Mouse (Mus musculus) liver, adult 2 months (tissue): ENCODE measurements around the gene Vps35.

Experiments used
- CTCF ChIP-seq: fragments of 200-500 bp; IDR thresholded peaks from 2 replicates; pipeline ENCODE4 v1.5.1; 2011; ENCODE audit warnings: low read depth, low read length, control low read depth
- POLR2A ChIP-seq: fragments of 200-500 bp; IDR thresholded peaks from 2 replicates; pipeline ENCODE4 v1.6.1; 2011; ENCODE audit warnings: low read length, control low read depth; ENCODE audit not compliant: insufficient read depth; ENCODE audit errors: extremely low read depth

DNA sequence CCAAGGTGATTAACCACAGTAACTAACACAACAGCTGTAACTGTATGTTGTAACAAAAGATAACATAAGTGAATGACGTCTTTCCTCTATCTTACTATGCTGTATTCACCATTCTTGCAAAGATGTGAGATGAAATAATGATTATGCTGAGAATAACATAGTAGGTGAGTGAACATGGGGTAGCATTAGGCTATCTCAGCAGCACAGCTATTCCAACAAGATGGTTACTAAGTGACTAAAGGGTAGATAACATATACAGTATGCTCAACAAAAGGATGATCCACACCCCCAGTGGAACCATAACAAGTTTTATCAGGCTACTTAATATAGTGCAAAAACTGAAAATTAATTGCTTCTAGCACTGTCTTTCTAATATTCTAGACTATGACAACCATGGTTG lies 12.8 kb downstream of the Vps35 start:
- TF ChIP-seq CTCF (no peak), POLR2A (no peak)
